Mouse (Mus musculus) erythroblast, embryonic 14.5 days (primary cell): ENCODE measurements around the gene Irs1.

Experiments used
- GATA1 ChIP-seq: IDR thresholded peaks from 2 replicates; pipeline ENCODE4 v1.6.1; 2012; ENCODE audit warnings: low read length, inconsistent platforms, mixed read lengths
- TAL1 ChIP-seq: IDR thresholded peaks from 3 replicates; pipeline ENCODE4 v1.6.1; 2012; ENCODE audit warnings: low read length, inconsistent platforms, mixed read lengths

GRCm38 (mm10) chr1:82291151-82291797 lies at the start of gene Irs1:
- no peak for TF ChIP-seq TAL1
- no peak for TF ChIP-seq GATA1
